Comparison of ENCODE assay signal across 9 mouse cellular contexts in the genomic region with DNA sequence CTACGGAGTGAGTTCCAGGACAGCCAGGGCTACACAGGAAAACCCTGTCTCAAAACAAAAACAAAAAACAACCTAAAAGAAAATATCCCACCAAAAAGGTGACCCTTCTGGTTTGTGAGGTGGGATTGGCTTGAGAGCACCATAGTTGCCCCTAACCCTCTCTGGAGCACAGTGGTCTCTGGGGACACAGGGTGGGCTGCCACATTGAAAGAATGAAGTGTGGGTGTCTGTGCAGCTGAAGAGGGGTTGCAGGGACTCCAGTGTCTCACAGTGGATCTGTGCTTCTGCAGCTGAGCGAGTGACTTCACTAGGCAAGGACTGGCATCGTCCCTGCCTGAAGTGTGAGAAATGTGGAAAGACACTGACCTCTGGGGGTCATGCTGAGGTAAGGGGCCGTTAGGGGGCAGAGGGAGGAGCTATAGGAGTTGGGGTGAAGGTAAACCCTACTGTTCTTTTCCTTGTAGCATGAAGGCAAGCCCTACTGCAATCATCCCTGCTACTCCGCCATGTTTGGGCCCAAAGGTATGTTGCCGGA. TPM values are rescaled to one million over a fixed set of nuclear protein-coding genes. Genes with fewer than 3 reads are reported as not detected.
A peak's percentile ranks its signal among the peaks of the same experiment; 100 is the strongest.
DNase-seq lines count a peak whose midpoint lies in the region; ATAC-seq and TF ChIP-seq lines count a peak whose summit lies in the region.
"Had no signal": no experiment of that assay in that cellular context is flagged by ENCODE, and none has a peak within 500 bp of the region (broad histone marks: within the 10 kb centered on the region; RNA-seq: fewer than 3 reads in every experiment).

No protein-coding gene starts in this region.

- peak; percentile 93 for DNase-seq in heart, adult 11 months
- no peak for DNase-seq in heart, postnatal 25 days (ENCODE audit: low spot score)
- no peak for DNase-seq in lung, postnatal 14 days
- no peak for DNase-seq in adipocyte (ENCODE audit: low spot score)
- no peak for DNase-seq in left cerebral cortex, postnatal 36 days (ENCODE audit: low spot score in 2 of 2)

- H3K4me1 ChIP-seq in lung, embryonic 15.5 days: peaks cover 54% of the 10 kb centered on the region
- H3K4me1 ChIP-seq in heart, embryonic 16.5 days (ENCODE audit: control insufficient read depth, insufficient read depth, low read length): peaks cover 53% of the 10 kb centered on the region
- H3K4me1 ChIP-seq in small intestine, adult 2 months (ENCODE audit: control insufficient read depth, insufficient read depth, insufficient read length, low read length): peaks cover 38% of the 10 kb centered on the region

- intact Hi-C loops in heart, postnatal 25 days (cut with DNase I): loop anchor here (5.0 kb wide), 1 partner anchor 151 kb away; the partner anchor contains the start of gene Brf1
- intact Hi-C loops in left cerebral cortex, postnatal 36 days (cut with DNase I): no loop called here

- ATAC-seq in lung, embryonic 15.5 days (ENCODE audit: borderline replicate concordance, extremely low read depth, low FRiP score, low TSS enrichment): no peak
- ATAC-seq in heart, embryonic 16.5 days (replicated peaks; ENCODE audit: extremely low read depth, insufficient read depth, low FRiP score): no peak
- ATAC-seq: forebrain, embryonic 13.5 days had no signal

- TF ChIP-seq POLR2A in small intestine, adult 2 months (IDR thresholded peaks at IDR 0.05; ENCODE audit: low read depth, low read length): no peak

- WGBS in lung, embryonic 15.5 days: 75% methylated on average over 6 of the region's 6 CpGs
- WGBS in heart, embryonic 16.5 days: 73% methylated on average over 6 of the region's 6 CpGs
- WGBS in small intestine, adult 2 months: 60% methylated on average over 6 of the region's 6 CpGs

- H3K4me2 ChIP-seq in lung, embryonic 15.5 days: peak overlapping the region; percentile 81
- peak overlapping the region; percentile 88 for H3K4me2 ChIP-seq in heart, embryonic 16.5 days (ENCODE audit: low read depth, low read length)

- H3K27ac ChIP-seq in lung, embryonic 15.5 days: no peak overlapping the region
- no peak overlapping the region for H3K27ac ChIP-seq in heart, embryonic 16.5 days (ENCODE audit: low read length)
- H3K27ac ChIP-seq in small intestine, adult 2 months (ENCODE audit: insufficient read depth, low read depth, low read length): peak overlapping the region; percentile 96
- H3K27ac ChIP-seq: forebrain, embryonic 13.5 days had no signal

- H3K36me3 ChIP-seq in lung, embryonic 15.5 days: no peaks in the 10 kb centered on the region
- peaks cover 2% of the 10 kb centered on the region; the same call in 1 of the 2 replicates for H3K36me3 ChIP-seq in heart, embryonic 16.5 days (ENCODE audit: control insufficient read depth, insufficient read depth)
- H3K36me3 ChIP-seq in small intestine, adult 2 months (ENCODE audit: control insufficient read depth, insufficient read depth, low read length): peaks cover 13% of the 10 kb centered on the region

- no peaks in the 10 kb centered on the region for H3K9me3 ChIP-seq in lung, embryonic 15.5 days
- H3K9me3 ChIP-seq in heart, embryonic 16.5 days (replicated peaks; ENCODE audit: control insufficient read depth, low read length): no peaks in the 10 kb centered on the region
- H3K9me3 ChIP-seq: forebrain, embryonic 13.5 days had no signal

- peaks cover 6% of the 10 kb centered on the region; the same call in 1 of the 2 replicates for H3K27me3 ChIP-seq in lung, embryonic 15.5 days
- no peaks in the 10 kb centered on the region for H3K27me3 ChIP-seq in heart, embryonic 16.5 days (ENCODE audit: control insufficient read depth, insufficient read depth, low read length)
- no peaks in the 10 kb centered on the region for H3K27me3 ChIP-seq in small intestine, adult 2 months (ENCODE audit: control insufficient read depth, insufficient read depth, low read length)

- TF ChIP-seq CTCF in small intestine, adult 2 months (IDR thresholded peaks at IDR 0.05; ENCODE audit: extremely low read depth, insufficient read length, insufficient replicate concordance, low read depth, low read length): no peak

- H3K9ac ChIP-seq in lung, embryonic 15.5 days: no peak overlapping the region
- H3K9ac ChIP-seq in heart, embryonic 16.5 days (ENCODE audit: low read length): peak overlapping the region; percentile 82; the same call in 1 of the 2 replicates
- H3K9ac ChIP-seq: forebrain, embryonic 13.5 days had no signal

- peak overlapping the region; percentile 52; the same call in 1 of the 2 replicates for H3K4me3 ChIP-seq in lung, embryonic 15.5 days
- H3K4me3 ChIP-seq in heart, embryonic 16.5 days (ENCODE audit: low read length): peak overlapping the region; percentile 81
- H3K4me3 ChIP-seq in small intestine, adult 2 months (ENCODE audit: low read depth, low read length): peak overlapping the region; percentile 80

RNA-seq across cellular contexts. Expression of gene Tedc1, which starts 3.2 kb away (rescaled TPM):
- total RNA-seq in heart, postnatal 25 days (2021): under 1 TPM; 0.61 to 0.83 TPM
- 38.4 and 38.6 TPM in 2 replicates for polyA plus RNA-seq in lung, embryonic 15.5 days (2015; fragmentation: Nextera tagmentation; extraction: Ambion mirVana)
- polyA plus RNA-seq in heart, embryonic 16.5 days (2015; fragmentation: Nextera tagmentation; extraction: Ambion mirVana): 25.0 and 28.1 TPM in 2 replicates
- 9.2 and 18.3 TPM in 2 replicates for polyA plus RNA-seq in small intestine, adult 2 months (2012; rRNA removed)
- total RNA-seq in left cerebral cortex, postnatal 36 days (2021): 1 to 10 TPM; 1.5 to 2.1 TPM

RNA-seq across cellular contexts. Expression of gene Crip1, which starts 6.9 kb away (rescaled TPM):
- 100 to 1,000 TPM; 178 to 211 TPM for total RNA-seq in heart, postnatal 25 days (2021)
- 414 and 454 TPM in 2 replicates for polyA plus RNA-seq in lung, embryonic 15.5 days (2015; fragmentation: Nextera tagmentation; extraction: Ambion mirVana)
- polyA plus RNA-seq in heart, embryonic 16.5 days (2015; fragmentation: Nextera tagmentation; extraction: Ambion mirVana): 719 and 763 TPM in 2 replicates
- 4,805 and 16,576 TPM in 2 replicates for polyA plus RNA-seq in small intestine, adult 2 months (2012; rRNA removed)
- 10 to 100 TPM; 12.9 to 14.2 TPM for total RNA-seq in left cerebral cortex, postnatal 36 days (2021)

RNA-seq across cellular contexts. Expression of gene Crip2, which starts 13.0 kb away (rescaled TPM):
- 1,000 to 10,000 TPM; 1,410 to 1,505 TPM for total RNA-seq in heart, postnatal 25 days (2021)
- 436 and 471 TPM in 2 replicates for polyA plus RNA-seq in lung, embryonic 15.5 days (2015; fragmentation: Nextera tagmentation; extraction: Ambion mirVana)
- polyA plus RNA-seq in heart, embryonic 16.5 days (2015; fragmentation: Nextera tagmentation; extraction: Ambion mirVana): 1,743 and 2,017 TPM in 2 replicates
- polyA plus RNA-seq in small intestine, adult 2 months (2012; rRNA removed): 73.8 and 86.3 TPM in 2 replicates
- 100 to 1,000 TPM; 154 to 164 TPM for total RNA-seq in left cerebral cortex, postnatal 36 days (2021)

RNA-seq across cellular contexts. Expression of gene Tmem121, which starts 32.7 kb away (rescaled TPM):
- total RNA-seq in heart, postnatal 25 days (2021): under 1 TPM in 1 of 2 experiments, not detected in 1; 0.17 TPM
- 8.2 and 9.0 TPM in 2 replicates for polyA plus RNA-seq in lung, embryonic 15.5 days (2015; fragmentation: Nextera tagmentation; extraction: Ambion mirVana)
- polyA plus RNA-seq in heart, embryonic 16.5 days (2015; fragmentation: Nextera tagmentation; extraction: Ambion mirVana): 5.5 and 7.8 TPM in 2 replicates
- polyA plus RNA-seq in small intestine, adult 2 months (2012; rRNA removed): 1.8 and 2.4 TPM in 2 replicates
- total RNA-seq in left cerebral cortex, postnatal 36 days (2021): 10 to 100 TPM; 24.9 to 31.1 TPM

RNA-seq across cellular contexts. Expression of gene Mta1, which starts 55.0 kb away (rescaled TPM):
- total RNA-seq in heart, postnatal 25 days (2021): 10 to 100 TPM; 48.4 to 49.3 TPM
- 13.5 and 14.7 TPM in 2 replicates for polyA plus RNA-seq in lung, embryonic 15.5 days (2015; fragmentation: Nextera tagmentation; extraction: Ambion mirVana)
- polyA plus RNA-seq in heart, embryonic 16.5 days (2015; fragmentation: Nextera tagmentation; extraction: Ambion mirVana): 10.8 and 12.1 TPM in 2 replicates
- polyA plus RNA-seq in small intestine, adult 2 months (2012; rRNA removed): 23.9 and 47.6 TPM in 2 replicates
- total RNA-seq in left cerebral cortex, postnatal 36 days (2021): 10 to 100 TPM; 79.8 to 80.2 TPM
